ENCODE assay signal across 7 mouse cellular contexts in the genomic region with DNA sequence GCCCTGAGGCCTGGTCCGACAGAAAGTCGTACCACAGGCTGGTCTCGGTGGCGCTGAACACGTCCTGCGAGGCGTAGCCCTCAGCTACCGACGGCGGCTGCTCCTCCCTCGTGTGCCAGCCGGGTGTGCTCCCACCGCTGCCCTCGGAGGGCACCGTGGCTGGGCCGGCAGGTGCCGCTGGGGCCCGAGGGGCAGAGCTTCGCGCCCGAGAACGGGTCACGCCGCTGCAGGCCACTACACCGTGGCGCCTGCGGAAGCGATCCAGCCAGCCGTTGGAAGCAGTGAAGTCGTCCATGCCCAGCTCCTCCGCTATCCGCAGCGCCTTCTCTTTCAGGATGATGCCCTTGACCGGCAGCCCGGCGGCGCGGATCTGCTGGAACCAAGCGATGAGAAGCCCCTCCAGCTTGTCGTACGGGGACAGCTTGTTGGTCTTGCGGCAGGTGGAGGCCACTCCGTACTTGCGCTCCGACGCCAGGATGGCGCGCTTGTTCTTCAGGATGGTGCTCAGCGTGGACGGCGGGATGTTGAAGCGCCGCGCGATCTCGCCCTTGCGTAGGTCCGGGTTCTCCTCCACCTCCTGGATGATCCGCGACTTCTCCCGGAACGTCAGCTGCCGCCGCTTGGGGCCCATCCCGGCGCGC. TPM values are rescaled to one million over a fixed set of nuclear protein-coding genes. Genes with fewer than 3 reads are reported as not detected.
DNase-seq lines count a peak whose midpoint lies in the region; ATAC-seq lines count a peak whose summit lies in the region.

No protein-coding gene starts in this region.

- peak overlapping the region; percentile 91 for H3K27ac ChIP-seq in limb, embryonic 10.5 days
- H3K27ac ChIP-seq in midbrain, embryonic 10.5 days (replicated peaks): peak overlapping the region; percentile 93

- H3K9me3 ChIP-seq in limb, embryonic 10.5 days (replicated peaks): no peaks in the 10 kb centered on the region
- no peaks in the 10 kb centered on the region for H3K9me3 ChIP-seq in midbrain, embryonic 10.5 days (replicated peaks)

- DNase-seq in gastrocnemius, adult 8-10 months (ENCODE audit: low spot score in 2 of 2): peak; percentile 20 to 35
- peak; percentile 75 for DNase-seq in limb, embryonic 10.5 days (ENCODE audit: low spot score)
- DNase-seq in midbrain, embryonic 10.5 days (ENCODE audit: low spot score): peak; percentile 80
- DNase-seq in right cerebral cortex, postnatal 4 days: peak; percentile 65

- 2% methylated on average over 67 of the region's 67 CpGs for WGBS in limb, embryonic 10.5 days
- 1% methylated on average over 67 of the region's 67 CpGs for WGBS in midbrain, embryonic 10.5 days

- peak; percentile 17 for ATAC-seq in activated CD4-positive, CD25-positive, alpha-beta regulatory T cell, adult 4 months
- ATAC-seq in common myeloid progenitor, adult 5-6 weeks (replicated peaks; ENCODE audit: low read depth, poor library complexity, severe bottlenecking): peak; percentile 48
- ATAC-seq in inflammation-experienced regulatory T-cells, adult 6 months: peak; percentile 32

- H3K4me1 ChIP-seq in limb, embryonic 10.5 days: peaks cover 41% of the 10 kb centered on the region
- peaks cover 49% of the 10 kb centered on the region for H3K4me1 ChIP-seq in midbrain, embryonic 10.5 days

- H3K27me3 ChIP-seq in limb, embryonic 10.5 days (ENCODE audit: low read depth, poor library complexity, severe bottlenecking): peaks cover 2% of the 10 kb centered on the region; the same call in 1 of the 2 replicates
- H3K27me3 ChIP-seq in midbrain, embryonic 10.5 days (ENCODE audit: low read depth, poor library complexity, severe bottlenecking): no peaks in the 10 kb centered on the region

- peak overlapping the region; percentile 72 for H3K4me3 ChIP-seq in limb, embryonic 10.5 days
- H3K4me3 ChIP-seq in midbrain, embryonic 10.5 days: peak overlapping the region; percentile 91

- H3K36me3 ChIP-seq in limb, embryonic 10.5 days: peaks cover 33% of the 10 kb centered on the region
- H3K36me3 ChIP-seq in midbrain, embryonic 10.5 days: peaks cover 30% of the 10 kb centered on the region

RNA-seq across cellular contexts. Expression of gene Cenpb, which starts 0.5 kb away (rescaled TPM):
- 1 to 10 TPM; 3.0 to 3.1 TPM for polyA plus RNA-seq in activated CD4-positive, CD25-positive, alpha-beta regulatory T cell, adult 4 months (2017; shearing (Covaris generic))
- 17.6 and 18.7 TPM in 2 replicates for total RNA-seq in common myeloid progenitor, adult 5-6 weeks (2017)
- total RNA-seq in gastrocnemius, adult 8-10 months (2022): 10 to 100 TPM; 77.4 to 89.0 (median 82.6) TPM
- polyA plus RNA-seq in inflammation-experienced regulatory T-cells, adult 6 months (2017; shearing (Covaris generic)): 1 to 10 TPM; 2.4 to 3.1 (median 2.7) TPM
- 7.7 and 8.9 TPM in 2 replicates for polyA plus RNA-seq in limb, embryonic 10.5 days (2016; fragmentation: Nextera tagmentation; extraction: Ambion mirVana)
- 9.0 and 10.6 TPM in 2 replicates for polyA plus RNA-seq in midbrain, embryonic 10.5 days (2016; fragmentation: Nextera tagmentation; extraction: Ambion mirVana)

RNA-seq across cellular contexts. Expression of gene Cdc25b, which starts 7.4 kb away (rescaled TPM):
- polyA plus RNA-seq in activated CD4-positive, CD25-positive, alpha-beta regulatory T cell, adult 4 months (2017; shearing (Covaris generic)): 10 to 100 TPM; 90.4 to 96.2 TPM
- total RNA-seq in common myeloid progenitor, adult 5-6 weeks (2017): 13.3 and 15.8 TPM in 2 replicates
- total RNA-seq in gastrocnemius, adult 8-10 months (2022): 1 to 10 TPM; 1.2 to 2.3 (median 1.9) TPM
- polyA plus RNA-seq in inflammation-experienced regulatory T-cells, adult 6 months (2017; shearing (Covaris generic)): 100 to 1,000 TPM in 1 of 3 experiments, 10 to 100 TPM in 2; 55.5 to 163 (median 71.5) TPM
- polyA plus RNA-seq in limb, embryonic 10.5 days (2016; fragmentation: Nextera tagmentation; extraction: Ambion mirVana): 40.8 and 47.4 TPM in 2 replicates
- 117 and 140 TPM in 2 replicates for polyA plus RNA-seq in midbrain, embryonic 10.5 days (2016; fragmentation: Nextera tagmentation; extraction: Ambion mirVana)

RNA-seq across cellular contexts. Expression of gene Spef1, which starts 7.7 kb away (rescaled TPM):
- polyA plus RNA-seq in activated CD4-positive, CD25-positive, alpha-beta regulatory T cell, adult 4 months (2017; shearing (Covaris generic)): 1 to 10 TPM in 1 of 2 experiments, not detected in 1; 1.3 TPM
- 2.7 and 4.7 TPM in 2 replicates for total RNA-seq in common myeloid progenitor, adult 5-6 weeks (2017)
- 1 to 10 TPM in 3 of 4 experiments, under 1 TPM in 1; 0.94 to 1.7 (median 1.5) TPM for total RNA-seq in gastrocnemius, adult 8-10 months (2022)
- under 1 TPM in 2 of 3 experiments, not detected in 1; 0.47 to 0.54 TPM for polyA plus RNA-seq in inflammation-experienced regulatory T-cells, adult 6 months (2017; shearing (Covaris generic))
- 1.7 and 3.4 TPM in 2 replicates for polyA plus RNA-seq in limb, embryonic 10.5 days (2016; fragmentation: Nextera tagmentation; extraction: Ambion mirVana)
- polyA plus RNA-seq in midbrain, embryonic 10.5 days (2016; fragmentation: Nextera tagmentation; extraction: Ambion mirVana): 3.7 and 6.3 TPM in 2 replicates

RNA-seq across cellular contexts. Expression of gene 1700037H04Rik, which starts 19.5 kb away (rescaled TPM):
- 10 to 100 TPM; 37.7 to 47.8 TPM for polyA plus RNA-seq in activated CD4-positive, CD25-positive, alpha-beta regulatory T cell, adult 4 months (2017; shearing (Covaris generic))
- total RNA-seq in common myeloid progenitor, adult 5-6 weeks (2017): 29.2 and 30.8 TPM in 2 replicates
- total RNA-seq in gastrocnemius, adult 8-10 months (2022): 1 to 10 TPM; 2.6 to 5.9 (median 4.4) TPM
- polyA plus RNA-seq in inflammation-experienced regulatory T-cells, adult 6 months (2017; shearing (Covaris generic)): 10 to 100 TPM; 36.5 to 54.8 (median 46.3) TPM
- polyA plus RNA-seq in limb, embryonic 10.5 days (2016; fragmentation: Nextera tagmentation; extraction: Ambion mirVana): 87.5 and 97.4 TPM in 2 replicates
- 136 and 145 TPM in 2 replicates for polyA plus RNA-seq in midbrain, embryonic 10.5 days (2016; fragmentation: Nextera tagmentation; extraction: Ambion mirVana)

RNA-seq across cellular contexts. Expression of gene Ap5s1, which starts 27.5 kb away (rescaled TPM):
- 10 to 100 TPM; 14.8 to 23.9 TPM for polyA plus RNA-seq in activated CD4-positive, CD25-positive, alpha-beta regulatory T cell, adult 4 months (2017; shearing (Covaris generic))
- 2.4 and 2.6 TPM in 2 replicates for total RNA-seq in common myeloid progenitor, adult 5-6 weeks (2017)
- 10 to 100 TPM; 10.7 to 21.6 (median 18.7) TPM for total RNA-seq in gastrocnemius, adult 8-10 months (2022)
- 10 to 100 TPM; 13.4 to 25.1 (median 20.9) TPM for polyA plus RNA-seq in inflammation-experienced regulatory T-cells, adult 6 months (2017; shearing (Covaris generic))
- polyA plus RNA-seq in limb, embryonic 10.5 days (2016; fragmentation: Nextera tagmentation; extraction: Ambion mirVana): 18.9 and 22.6 TPM in 2 replicates
- polyA plus RNA-seq in midbrain, embryonic 10.5 days (2016; fragmentation: Nextera tagmentation; extraction: Ambion mirVana): 25.9 and 28.9 TPM in 2 replicates

Comparison
In these comparisons a context has a peak if more than half of its experiments do, and no peak if none do; other contexts are left out.
1. Peak in every context shown above with its lines: DNase-seq, ATAC-seq, H3K4me3 ChIP-seq and H3K27ac ChIP-seq.
2. DNase-seq: peak in every context shown above with its lines; median percentile 80 in midbrain, embryonic 10.5 days; 75 in limb, embryonic 10.5 days; 65 in right cerebral cortex, postnatal 4 days; 28 in gastrocnemius, adult 8-10 months.